Mouse (Mus musculus): Measurements from ENCODE around the gene Nodal.

DNA sequence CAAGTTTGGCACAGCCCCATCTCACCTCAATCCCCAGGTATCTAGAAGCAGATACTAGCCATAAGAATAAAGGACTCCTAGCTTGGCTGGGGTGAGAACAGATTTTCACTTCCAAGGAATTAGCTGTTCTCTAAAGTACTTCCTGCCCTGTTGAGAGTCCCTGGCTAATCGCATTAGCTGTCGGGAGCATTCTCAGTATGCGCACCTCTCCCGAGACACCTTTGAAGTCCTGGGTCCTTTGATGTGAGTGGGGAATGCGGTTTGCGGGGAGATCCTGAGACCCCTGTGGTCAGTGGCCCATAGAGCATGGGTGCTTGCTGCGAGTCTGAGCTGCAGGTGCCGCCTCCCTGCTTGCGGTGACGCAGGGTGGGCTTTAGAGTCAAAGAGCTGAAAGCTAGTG, 11.8 kb upstream of the Nodal start:
- no peak for TF ChIP-seq EP300 (IDR thresholded peaks at IDR 0.05; ENCODE audit: low read length)
- TF ChIP-seq USF2 (conservative IDR thresholded peaks at IDR 0.05; ENCODE audit: low read depth, low read length) = no peak
- no peak for TF ChIP-seq CTCF (conservative IDR thresholded peaks at IDR 0.05 in 1 of 2, IDR thresholded peaks at IDR 0.05 in 1 of 2; ENCODE audit: low read depth in 2 of 2, low read length in 2 of 2)
- no peak for TF ChIP-seq POLR2A (IDR thresholded peaks at IDR 0.05; ENCODE audit: low read depth, low read length)
- TF ChIP-seq SMC3 (IDR thresholded peaks at IDR 0.05; ENCODE audit: low read depth, low read length) = no peak
- TF ChIP-seq CHD1 (IDR thresholded peaks at IDR 0.05; ENCODE audit: low read depth, low read length) = no peak
- TF ChIP-seq GABPA (IDR thresholded peaks at IDR 0.05; ENCODE audit: insufficient replicate concordance, low read depth, low read length) = no peak
- TF ChIP-seq UBTF (IDR thresholded peaks at IDR 0.05; ENCODE audit: low read depth, low read length) = no peak

All from CH12.LX (cell line).